Mouse (Mus musculus) hindbrain, embryonic 11.5 days (tissue): Measurements from ENCODE around the gene Scube1. TPM values are rescaled to one million over a fixed set of nuclear protein-coding genes. Genes with fewer than 3 reads are reported as not detected.

ENCODE experiments used
- ATAC-seq: fragments of 200-750 bp; cut with Nextera tagmentation; 2 replicates; pipeline ENCODE4 v1.8.0; 2017; ENCODE audit warnings: mild to moderate bottlenecking, moderate TSS enrichment, moderate library complexity; ENCODE audit not compliant: low FRiP score
- DNase-seq: peaks from one replicate; pipeline ENCODE4 v3.0.0-alpha.2; 2015; ENCODE audit warnings: low spot score
- H3K27ac ChIP-seq: fragments of 300-500 bp; sonication (generic); 2 replicates; pipeline ENCODE4 v1.5.1; 2014; ENCODE audit warnings: mild to moderate bottlenecking, low read depth, low read length
- H3K27me3 ChIP-seq: fragments of 300-500 bp; sonication (generic); 2 replicates; pipeline ENCODE4 v1.6.1; 2014; ENCODE audit warnings: mild to moderate bottlenecking, low read length, moderate library complexity, mixed read lengths; ENCODE audit not compliant: control insufficient read depth, insufficient read depth
- H3K36me3 ChIP-seq: fragments of 300-500 bp; sonication (generic); 2 replicates; pipeline ENCODE4 v1.6.1; 2014; ENCODE audit warnings: mild to moderate bottlenecking, low read length, moderate library complexity, mixed read lengths; ENCODE audit not compliant: control insufficient read depth, insufficient read depth
- H3K4me1 ChIP-seq: fragments of 300-500 bp; sonication (generic); replicated peaks from 2 replicates; pipeline ENCODE4 v1.6.1; 2014; ENCODE audit warnings: low read length, mixed read lengths; ENCODE audit not compliant: control insufficient read depth, insufficient read depth
- H3K4me2 ChIP-seq: fragments of 300-500 bp; sonication (generic); replicated peaks from 2 replicates; pipeline ENCODE4 v1.6.1; 2014; ENCODE audit warnings: mild to moderate bottlenecking, low read depth, low read length
- H3K4me3 ChIP-seq: fragments of 300-500 bp; sonication (generic); 2 replicates; pipeline ENCODE4 v1.5.1; 2014; ENCODE audit warnings: low read depth, low read length
- H3K9ac ChIP-seq: fragments of 300-500 bp; sonication (generic); 2 replicates; pipeline ENCODE4 v1.6.1; 2014; ENCODE audit warnings: low read depth, low read length
- H3K9me3 ChIP-seq: fragments of 300-500 bp; sonication (generic); 2 replicates; pipeline ENCODE4 v1.6.1; 2016; ENCODE audit warnings: low read length; ENCODE audit not compliant: control insufficient read depth
- WGBS: fragments of 180-500 bp; shearing (Covaris S2); extraction: QIAGEN DNeasy Blood & Tissue Kit; methylation state at CpG from one replicate; pipeline ENCODE4 v1.1.7; 2014; 5-methylcytosine and 5-hydroxymethylcytosine counted together
- polyA plus RNA-seq: library from polyadenylated mRNA; unstranded; fragments of >200 nt; fragmentation: Nextera tagmentation; extraction: Ambion mirVana; gene quantifications from 2 replicates; pipeline ENCODE4 v1.2.1, GENCODE M21; 2014

Gene Scube1
- polyA plus RNA-seq, 1 experiment from 2014 or later = 32.8 TPM

DNA sequence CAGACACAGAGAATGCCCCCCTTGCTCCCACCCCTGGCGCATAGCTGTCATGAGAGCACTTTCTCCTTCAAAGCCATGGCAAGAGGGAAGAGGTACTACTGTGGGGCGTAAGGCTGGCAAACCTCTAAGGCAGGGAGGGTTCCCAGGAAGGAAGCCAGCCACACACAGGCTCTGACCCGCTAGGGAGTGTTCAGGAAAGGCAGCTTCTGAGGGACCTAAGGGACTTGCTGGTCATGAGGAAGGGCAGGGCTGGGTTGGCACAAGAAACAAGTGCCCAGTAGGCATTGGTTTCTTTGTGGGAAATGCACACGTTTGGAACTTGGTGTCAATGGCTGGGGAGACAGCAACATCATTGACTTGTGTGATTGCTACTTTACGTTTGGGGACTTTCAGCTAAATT lies 158.8 kb downstream of the Scube1 start:
- ATAC-seq (no peak), DNase-seq (no peak)
- no peak overlapping the region for H3K4me3 ChIP-seq
- H3K27ac ChIP-seq = no peak overlapping the region
- H3K4me1 ChIP-seq = 0 out of 2 replicates have a peak, but pooled peaks cover 6% of the 10 kb centered on the region
- peaks cover 9% of the 10 kb centered on the region for H3K27me3 ChIP-seq
- 77% methylated on average over 5 of the region's 5 CpGs for WGBS
- no peak overlapping the region for H3K4me2 ChIP-seq
- H3K9me3 ChIP-seq = no peaks in the 10 kb centered on the region
- no peak overlapping the region for H3K9ac ChIP-seq
- no peaks in the 10 kb centered on the region for H3K36me3 ChIP-seq

DNA sequence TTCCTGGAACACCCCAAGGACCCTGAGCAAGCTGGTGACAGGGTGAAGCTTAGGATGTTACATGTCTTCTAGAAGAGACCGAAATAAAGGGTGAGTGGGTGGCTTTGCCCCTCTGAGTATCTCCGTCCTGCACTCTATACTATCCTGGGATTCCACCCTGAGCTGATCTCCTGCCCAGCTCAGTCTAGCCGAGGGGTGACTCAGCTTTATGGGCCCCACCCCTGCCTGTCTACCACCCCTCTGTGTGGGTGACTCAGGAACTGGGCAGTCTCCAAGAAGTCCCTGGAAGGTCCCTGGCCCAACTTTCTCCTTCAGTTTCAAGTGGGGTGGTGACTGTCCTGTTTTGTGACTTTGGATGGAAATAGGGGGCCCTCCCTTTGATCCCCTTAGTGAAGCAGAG lies 159.4 kb downstream of the Scube1 start:
- no peak for DNase-seq
- ATAC-seq = no peak
- H3K9me3 ChIP-seq = no peaks in the 10 kb centered on the region
- 0 out of 2 replicates have a peak, but pooled peaks cover 6% of the 10 kb centered on the region for H3K4me1 ChIP-seq
- no peak overlapping the region for H3K27ac ChIP-seq
- WGBS = 88% methylated on average over 3 of the region's 3 CpGs
- no peak overlapping the region for H3K4me2 ChIP-seq
- no peaks in the 10 kb centered on the region for H3K36me3 ChIP-seq
- no peak overlapping the region for H3K9ac ChIP-seq
- H3K4me3 ChIP-seq = no peak overlapping the region
- peaks cover 9% of the 10 kb centered on the region for H3K27me3 ChIP-seq

DNA sequence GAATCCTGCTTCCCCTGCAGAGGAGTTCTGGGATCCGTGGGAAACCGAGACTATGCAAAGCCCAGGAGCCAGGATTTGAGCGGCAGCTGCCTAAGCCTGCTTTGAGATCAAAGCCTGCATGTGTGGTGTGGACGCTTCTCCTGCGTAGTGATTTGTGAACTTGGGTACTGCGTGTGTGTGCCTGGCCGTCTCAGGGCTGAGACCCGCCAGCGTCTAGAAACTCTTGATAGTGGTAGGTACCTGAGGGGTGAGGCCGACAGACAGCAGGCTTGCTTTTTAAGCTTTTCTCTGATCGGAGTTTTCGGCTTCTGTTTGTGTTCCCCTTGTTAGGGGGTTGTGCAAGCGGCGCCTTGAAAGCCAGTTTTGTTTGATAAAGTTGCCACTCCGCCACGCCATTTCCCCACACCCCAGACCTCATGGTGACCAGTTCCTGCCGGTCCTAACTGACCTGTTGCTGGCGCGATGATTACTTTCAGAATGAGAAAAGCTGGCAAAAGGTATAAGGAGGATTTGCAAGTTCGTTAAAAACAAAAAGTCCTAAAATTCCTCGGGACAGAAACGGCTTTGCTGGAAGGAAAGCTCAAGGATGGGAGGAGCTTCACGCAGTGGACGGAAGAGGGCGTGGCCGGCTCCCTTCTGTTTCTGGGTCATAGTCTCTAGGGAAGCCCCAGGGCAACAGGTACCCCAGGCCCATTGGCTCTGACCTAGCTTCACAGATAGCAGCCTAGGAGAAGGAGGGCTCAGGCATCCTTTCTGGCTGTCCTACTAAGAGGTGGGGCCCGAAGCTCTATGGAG lies 160.8 kb downstream of the Scube1 start:
- Histone ChIP-seq H3K36me3 (no peaks in the 10 kb centered on the region), H3K27ac (no peak overlapping the region), H3K27me3 (peaks cover 9% of the 10 kb centered on the region), H3K4me1 (0 out of 2 replicates have a peak, but pooled peaks cover 6% of the 10 kb centered on the region), H3K4me3 (peak overlapping the region; percentile 40), H3K9ac (peak overlapping the region; percentile 56), H3K9me3 (no peaks in the 10 kb centered on the region), H3K4me2 (peak overlapping the region; percentile 85)
- WGBS = 1% methylated on average over 27 of the region's 27 CpGs
- peak; percentile 62 for DNase-seq
- ATAC-seq = no peak; the same call in 1 of the 2 replicates

DNA sequence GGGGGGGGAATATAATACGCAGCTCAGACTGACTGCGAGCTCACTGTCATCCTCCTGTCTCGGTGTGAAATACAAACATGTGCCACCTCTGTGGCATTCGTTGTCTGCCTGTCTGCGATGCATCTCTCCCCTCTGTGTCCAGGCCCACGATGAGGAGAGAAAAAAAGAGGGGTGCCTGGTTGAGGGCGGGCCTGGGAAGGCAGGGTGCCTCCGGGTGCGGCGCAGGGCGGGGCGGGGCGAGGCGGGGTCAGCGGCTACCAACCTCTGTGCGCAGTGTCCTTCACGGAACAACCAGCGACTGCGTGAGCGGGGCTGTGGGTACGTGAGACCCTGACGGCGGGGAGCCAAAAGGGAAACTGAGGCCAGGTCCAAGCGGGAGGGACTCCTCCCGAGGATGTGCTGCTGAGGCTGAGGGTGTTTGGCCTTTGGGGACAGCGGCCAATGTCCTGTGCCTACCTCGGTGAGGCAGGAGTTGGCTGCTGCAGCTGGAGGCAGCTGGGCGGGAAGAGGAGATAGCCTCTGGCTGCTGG lies 161.4 kb downstream of the Scube1 start, which contains the start of the genes Tspo and Mcat:
Tspo (plus strand) TSS at position 266 of the 530 bp plus-strand sequence.
Mcat (minus strand) TSS at position 461 of the 530 bp plus-strand sequence.
- Histone ChIP-seq H3K4me2 (peak within 1 kb of the TSS; percentile 85), H3K9ac (peak within 1 kb of the TSS; percentile 56), H3K27ac (no peak within 1 kb of the TSS), H3K4me1 (0 out of 2 replicates have a peak, but pooled peaks cover 6% of the 10 kb centered on the region), H3K27me3 (peaks cover 9% of the 10 kb centered on the region), H3K4me3 (peak within 1 kb of the TSS; percentile 40), H3K36me3 (no peaks in the 10 kb centered on the region), H3K9me3 (no peaks in the 10 kb centered on the region)
- DNase-seq = peak; percentile 58
- ATAC-seq = no peak
- 3% methylated on average over 26 of the region's 28 CpGs for WGBS

DNA sequence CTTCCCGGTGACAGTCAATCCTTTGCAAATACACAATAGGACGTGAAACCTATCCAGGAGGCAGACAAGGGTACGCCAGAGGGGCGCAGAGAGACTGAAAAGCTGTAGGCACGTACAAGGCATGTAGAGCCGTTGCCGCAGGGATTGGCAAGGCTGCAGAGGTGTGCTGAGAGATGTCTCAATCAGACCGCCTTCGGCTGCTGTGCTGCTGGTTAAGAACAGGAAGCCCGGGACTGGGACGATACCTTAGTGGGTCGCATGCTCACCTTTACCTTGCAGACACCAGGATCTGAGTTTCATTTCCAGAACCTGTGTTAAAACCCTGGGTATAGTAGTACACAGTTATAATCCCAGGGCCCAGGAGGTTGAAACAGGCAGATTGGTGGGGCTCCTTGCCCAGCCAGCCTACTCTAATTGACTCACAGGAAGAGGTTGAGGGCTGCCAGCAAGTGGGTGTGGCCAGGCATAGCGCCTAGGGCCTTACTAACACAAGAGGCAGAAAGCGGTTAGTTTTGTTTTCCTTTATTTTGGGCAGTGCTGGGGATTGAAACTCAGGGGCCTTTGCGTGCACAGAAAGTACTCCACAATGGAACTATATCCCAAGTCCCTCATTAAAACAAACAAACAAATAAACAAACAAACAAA lies 162.1 kb downstream of the Scube1 start:
- Histone ChIP-seq H3K36me3 (no peaks in the 10 kb centered on the region), H3K27ac (no peak overlapping the region), H3K4me3 (no peak overlapping the region; the same call in 1 of the 2 replicates), H3K27me3 (peaks cover 9% of the 10 kb centered on the region), H3K4me2 (peak overlapping the region; percentile 85), H3K9ac (no peak overlapping the region), H3K9me3 (no peaks in the 10 kb centered on the region), H3K4me1 (0 out of 2 replicates have a peak, but pooled peaks cover 6% of the 10 kb centered on the region)
- ATAC-seq (no peak), DNase-seq (peak; percentile 36)
- 35% methylated on average over 15 of the region's 15 CpGs for WGBS

DNA sequence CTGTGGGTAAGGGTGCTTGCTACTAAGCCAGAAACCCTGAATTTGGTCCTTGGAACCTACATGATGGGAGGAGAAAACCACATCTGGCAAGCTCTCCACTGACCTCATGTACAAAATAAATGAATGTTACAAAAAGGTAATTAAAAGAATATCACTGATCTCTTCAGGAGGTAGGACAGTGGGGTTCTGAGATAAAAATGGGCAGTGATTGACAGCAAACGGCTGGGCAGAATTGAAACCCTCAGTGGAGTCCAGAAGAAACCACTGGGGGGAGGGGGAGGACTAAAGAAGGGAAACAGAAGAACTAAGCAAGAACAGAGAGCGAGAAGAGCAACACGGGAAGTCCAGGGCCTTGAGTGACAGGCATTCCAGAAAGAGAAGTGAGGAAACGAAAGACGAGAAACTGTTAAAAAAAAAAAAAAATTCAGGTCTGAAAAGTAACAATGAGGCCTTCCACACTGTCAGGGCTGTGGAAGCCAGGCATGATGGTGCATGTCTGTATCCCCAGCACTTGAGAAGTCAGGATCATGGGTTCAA lies 163.8 kb downstream of the Scube1 start:
- no peak for DNase-seq
- no peak for ATAC-seq
- WGBS = 59% methylated on average over 5 of the region's 5 CpGs

DNA sequence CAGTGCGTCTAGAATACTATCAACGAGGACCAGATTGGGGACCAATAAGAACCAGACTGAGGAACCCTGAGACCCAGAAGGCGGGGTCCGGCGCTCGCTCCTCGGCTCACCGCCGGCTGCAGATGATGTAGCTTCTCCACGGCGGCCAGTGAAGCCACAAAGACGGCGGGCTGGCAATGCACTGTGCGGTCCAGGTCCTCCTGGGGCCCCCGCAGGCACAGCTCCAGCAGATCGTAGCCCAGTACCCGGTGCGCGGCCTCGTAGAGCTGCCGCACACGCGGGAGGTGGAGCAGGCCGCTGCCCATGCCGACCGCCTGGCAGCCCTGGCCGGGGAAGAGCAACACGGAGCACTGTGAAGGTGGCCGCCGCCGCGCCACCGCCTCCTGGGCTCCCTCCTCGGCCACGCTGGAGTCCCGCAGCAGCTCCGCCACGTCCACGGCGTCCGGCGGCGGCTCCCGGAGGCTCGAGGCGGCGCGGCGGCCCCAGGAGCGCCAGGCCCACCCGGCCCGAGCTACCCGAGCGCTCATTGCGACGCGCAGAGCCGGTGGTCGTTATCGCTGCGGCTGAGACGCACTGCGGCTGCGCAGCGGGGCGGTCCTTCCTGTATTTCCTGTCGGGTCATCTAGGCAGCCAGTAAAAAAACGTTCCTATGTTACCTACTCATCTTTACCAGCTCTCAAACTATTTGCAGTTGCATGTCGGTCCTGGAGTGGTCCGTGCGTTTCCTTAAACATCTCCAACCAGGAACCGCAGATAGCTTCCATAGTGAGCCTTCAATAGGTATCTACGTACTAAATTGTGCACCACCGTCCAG lies 169.5 kb downstream of the Scube1 start:
- under 1% methylated on average over 68 of the region's 74 CpGs for WGBS
- Histone ChIP-seq H3K27ac (peak overlapping the region; percentile 93), H3K9me3 (no peaks in the 10 kb centered on the region), H3K9ac (peak overlapping the region; percentile 98), H3K4me1 (no peaks in the 10 kb centered on the region), H3K36me3 (no peaks in the 10 kb centered on the region), H3K27me3 (no peaks in the 10 kb centered on the region), H3K4me2 (peak overlapping the region; percentile 84), H3K4me3 (peak overlapping the region; percentile 92)
- peak; percentile 92 for DNase-seq
- ATAC-seq = peak; percentile 87

More for the DNA sequence above, 163.8 kb downstream of the Scube1 start:
- no peak overlapping the region for H3K4me2 ChIP-seq
- no peaks in the 10 kb centered on the region for H3K9me3 ChIP-seq
- no peaks in the 10 kb centered on the region for H3K36me3 ChIP-seq
- peaks cover 9% of the 10 kb centered on the region for H3K27me3 ChIP-seq
- H3K27ac ChIP-seq = no peak overlapping the region
- H3K4me1 ChIP-seq = 0 out of 2 replicates have a peak, but pooled peaks cover 6% of the 10 kb centered on the region
- H3K9ac ChIP-seq = no peak overlapping the region
- H3K4me3 ChIP-seq = no peak overlapping the region
